Mouse (Mus musculus) heart, postnatal 36 days (tissue): ENCODE measurements around the gene March6. TPM values are rescaled to one million over a fixed set of nuclear protein-coding genes. Genes with fewer than 3 reads are reported as not detected.

Experiments
- DNase-seq, 2 experiments: peaks; one replicate each; pipeline ENCODE4 v3.0.0; 2021 to 2022
- intact Hi-C: fragments of 180-260 bp; cut with DNase I; formaldehyde crosslinking; loops from one replicate; pipeline ENCODE4 v1.15.1; 2025
- total RNA-seq, 2 experiments: library from RNA; stranded (reverse); gene quantifications; 2 replicates each; pipeline ENCODE4 v1.2.3; 2021

March6 gene
- total RNA-seq, 2 experiments from 2014 or later = 108 to 117 TPM

DNA sequence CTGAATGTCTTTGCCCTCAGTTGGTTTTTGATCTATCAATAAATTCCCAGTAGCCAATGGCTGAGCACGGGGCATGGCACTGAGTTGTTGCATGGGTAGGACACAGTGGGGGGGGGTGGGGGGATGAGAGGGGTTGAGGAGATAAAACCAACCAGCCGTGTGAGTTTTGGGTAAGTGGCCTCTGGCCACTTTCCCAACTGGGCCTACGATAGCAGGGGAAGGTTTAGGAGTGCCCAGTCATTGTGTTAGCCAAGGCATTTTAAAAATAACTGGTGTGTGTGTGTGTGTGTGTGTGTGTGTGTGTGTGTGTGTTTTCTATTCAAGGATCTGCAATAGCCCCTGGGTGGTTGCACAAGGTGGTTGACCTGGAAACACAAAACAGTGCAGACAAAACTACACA, 12.4 kb upstream of the March6 start:
- DNase-seq = peak in 1 of 2 experiments; percentile 31
- intact Hi-C loops = no loop called here

DNA sequence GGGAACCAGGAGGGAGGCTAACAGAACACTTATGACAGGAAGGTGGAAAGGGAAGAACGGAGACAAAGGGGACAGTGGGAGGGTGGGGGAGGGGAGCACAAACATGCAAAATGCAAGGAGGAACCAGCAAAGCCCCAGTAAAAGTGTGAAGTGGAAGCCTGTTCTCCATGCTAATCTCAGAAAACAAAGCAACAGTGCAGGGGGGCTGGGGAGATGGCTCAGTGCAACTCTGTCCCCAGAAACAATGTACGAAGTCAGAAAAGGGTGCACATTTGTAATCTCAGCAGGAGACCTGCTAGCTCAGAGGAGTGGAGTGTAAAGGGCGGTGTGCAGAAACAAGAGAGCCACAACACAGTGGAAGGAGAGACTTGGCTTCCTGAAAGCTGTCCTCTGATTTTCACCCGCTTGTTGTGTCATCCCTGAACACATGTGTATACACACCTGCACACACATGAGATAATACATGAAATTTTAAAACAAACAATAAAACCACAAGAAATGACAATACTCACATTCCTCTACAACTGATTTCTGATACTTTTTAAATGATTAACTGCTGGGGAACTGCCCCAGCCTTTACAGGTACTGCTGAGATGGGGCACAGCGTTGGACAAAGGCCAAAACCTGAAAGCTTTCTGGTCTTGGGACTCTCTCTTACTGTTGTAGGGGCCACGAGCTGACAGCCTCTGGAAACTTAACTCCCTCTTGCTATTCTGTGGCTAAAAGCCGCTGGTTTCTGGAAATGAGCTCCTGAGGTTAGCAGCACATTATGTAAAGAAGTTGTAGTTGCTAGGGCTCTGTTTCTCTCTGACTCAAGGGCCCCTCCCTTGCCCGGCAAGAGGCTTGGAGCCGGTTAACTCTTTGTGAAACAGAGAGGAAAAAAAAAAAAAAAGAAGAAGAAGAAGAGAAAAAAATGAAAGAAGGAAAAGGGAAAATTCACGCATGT, 11.4 kb upstream of the March6 start:
- intact Hi-C loops = no loop called here

DNA sequence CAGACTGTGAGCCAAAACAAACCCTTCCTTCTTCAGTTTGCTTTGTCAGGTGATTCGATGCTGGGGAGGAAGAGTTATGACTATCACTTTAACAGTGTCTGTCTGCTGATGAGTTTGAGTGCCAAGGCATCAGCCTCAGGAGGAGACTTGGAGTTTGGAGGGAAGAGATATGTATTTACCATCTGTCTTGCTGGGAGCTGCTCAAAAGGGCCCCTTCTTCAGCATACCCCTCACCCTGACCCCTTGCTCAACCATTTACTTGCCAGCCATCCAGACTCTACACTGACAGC, 9.6 kb upstream of the March6 start:
- no peak for DNase-seq
- intact Hi-C loops = no loop called here

More for the DNA sequence above, 11.4 kb upstream of the March6 start:
- no peak for DNase-seq

DNA sequence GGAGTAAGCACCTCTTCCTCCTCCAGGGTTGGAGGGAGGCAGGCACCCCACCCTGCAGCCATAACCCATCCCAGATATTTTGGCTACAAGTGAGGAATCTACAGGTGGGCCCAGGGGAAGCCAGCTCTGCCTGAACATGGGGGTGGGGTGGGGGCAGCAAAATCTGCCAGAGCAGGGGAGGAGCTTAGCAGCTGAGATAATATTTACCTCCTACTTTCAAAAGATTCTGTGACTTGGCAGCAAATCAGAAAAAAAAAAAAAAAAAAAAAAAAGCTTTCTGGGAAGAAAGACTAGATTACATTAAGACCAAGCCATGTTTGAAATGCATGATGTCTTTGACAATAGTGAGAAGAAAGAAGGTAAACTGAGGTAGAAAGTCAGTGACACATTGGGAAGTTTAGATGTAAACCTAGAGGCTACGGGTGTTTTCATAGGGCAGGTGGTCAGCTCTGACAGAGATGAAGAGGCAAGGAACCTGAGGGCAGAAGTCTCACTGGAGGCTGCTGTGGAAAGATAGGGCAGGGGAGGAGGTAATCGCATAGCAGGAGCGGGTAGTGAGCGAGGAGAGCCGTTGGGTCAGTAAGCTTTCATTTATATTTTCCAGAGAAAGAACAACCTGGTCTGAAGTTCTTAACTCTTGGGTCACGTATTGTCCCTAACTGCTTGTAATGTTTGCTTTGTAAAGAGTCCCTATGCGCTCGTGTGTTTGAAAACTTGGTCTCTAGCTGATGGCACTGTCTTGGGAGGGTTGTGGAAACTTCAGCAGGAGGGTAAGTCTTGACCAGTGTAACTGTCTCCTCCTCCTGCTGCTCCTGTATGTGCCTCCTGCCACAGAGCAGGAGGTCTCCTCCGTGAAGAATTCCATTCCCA, 9.0 kb upstream of the March6 start:
- intact Hi-C loops = no loop called here
- DNase-seq = no peak

DNA sequence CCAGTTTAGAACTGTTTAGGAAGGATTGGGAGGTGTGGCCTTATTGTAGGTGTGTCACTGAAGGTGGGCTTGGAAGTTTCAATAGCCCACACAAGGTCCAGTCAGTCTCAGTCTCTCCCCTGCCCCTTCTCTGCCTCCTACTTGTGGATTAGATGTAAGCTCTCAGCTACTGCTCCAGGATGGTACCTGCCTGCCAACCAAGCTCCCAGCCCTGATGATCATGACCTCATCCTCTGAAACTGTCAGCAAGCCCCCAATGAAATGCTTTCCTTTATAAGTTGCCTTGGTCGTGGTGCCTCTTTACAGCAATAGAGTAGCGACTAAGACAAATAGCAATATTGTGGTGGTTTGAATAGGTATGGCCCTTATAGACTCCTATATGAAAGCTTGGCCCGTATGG, 7.5 kb upstream of the March6 start:
- DNase-seq = no peak
- intact Hi-C loops = no loop called here

DNA sequence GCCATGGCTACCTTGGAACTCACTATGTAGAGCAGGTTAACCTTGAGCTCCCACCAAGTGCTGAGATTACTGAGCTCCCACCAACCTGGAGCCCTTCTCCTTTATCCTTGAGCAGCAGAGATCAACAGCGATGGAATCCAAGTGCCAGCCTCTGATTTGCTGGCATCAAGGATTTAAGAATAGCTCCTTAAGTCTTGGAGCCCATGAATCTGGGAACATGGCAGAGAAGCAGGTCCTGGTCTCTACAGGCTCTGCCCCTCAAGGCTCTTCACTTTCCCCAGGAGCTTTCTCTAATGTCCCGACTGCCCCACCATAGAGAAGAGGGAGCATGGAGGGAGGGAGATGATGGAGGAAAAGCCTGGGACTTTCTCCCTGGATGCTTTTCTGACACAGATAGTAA, 6.9 kb upstream of the March6 start:
- DNase-seq = no peak
- intact Hi-C loops = no loop called here

DNA sequence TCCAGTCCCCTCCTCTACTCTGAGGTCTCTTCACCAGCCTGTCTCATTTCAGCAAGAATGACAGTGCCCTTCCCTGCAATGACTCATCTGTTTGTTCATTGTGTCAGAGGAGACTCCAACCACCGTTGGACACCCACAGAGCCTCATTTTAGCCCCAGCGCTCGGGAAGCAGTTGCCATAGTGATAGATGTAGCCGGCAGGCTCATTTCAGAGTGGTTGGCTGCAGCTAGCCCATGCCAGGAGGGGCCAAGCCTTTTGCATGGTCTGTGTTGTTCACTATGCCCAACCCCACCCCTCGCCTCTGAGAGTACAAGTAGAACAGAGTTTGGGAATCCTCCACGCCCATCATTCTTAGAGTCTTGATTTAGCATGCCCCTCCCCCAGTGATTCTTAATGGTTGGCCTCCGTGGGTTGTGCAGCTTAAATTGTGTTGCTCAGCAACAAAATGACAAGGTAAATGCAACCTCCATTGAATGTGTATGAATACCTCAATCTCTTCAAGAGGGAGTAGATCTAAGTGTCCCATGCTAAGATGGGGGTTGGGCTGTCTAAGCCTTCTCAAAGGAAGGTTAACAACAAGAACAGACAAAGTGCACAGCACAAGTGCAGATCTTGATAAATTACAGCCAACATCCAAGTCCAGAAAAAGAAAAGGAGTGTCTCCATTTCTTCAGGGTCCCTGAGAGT, 5.3 kb upstream of the March6 start:
- intact Hi-C loops = no loop called here

DNA sequence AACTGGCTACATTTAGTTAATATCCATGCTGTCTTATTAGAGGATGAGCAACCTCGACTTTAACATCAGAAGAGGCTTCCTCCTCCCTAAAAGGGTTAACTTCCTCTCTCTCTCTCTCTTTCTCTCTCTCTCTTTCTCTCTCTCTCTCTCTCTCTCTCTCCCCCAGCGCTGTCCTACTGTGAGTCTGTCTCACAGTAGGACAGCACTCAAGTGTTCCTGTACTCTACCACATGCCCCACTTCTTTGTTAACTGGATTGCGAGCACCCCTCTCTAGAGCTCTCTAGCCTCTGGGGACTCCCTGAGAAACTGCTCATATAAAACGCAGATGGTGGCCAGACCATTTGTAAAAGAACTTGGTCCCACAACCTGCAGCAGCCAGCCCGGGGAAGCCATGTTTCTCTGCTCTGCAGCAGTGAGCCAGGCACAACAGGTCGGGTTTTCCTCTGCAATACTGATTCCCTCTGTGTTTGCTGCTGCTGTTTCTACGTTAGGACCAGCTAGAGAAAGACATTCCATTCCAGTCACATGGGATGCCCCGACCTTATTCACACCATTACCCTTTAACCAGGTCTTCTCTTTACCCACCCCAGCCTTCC, 4.5 kb upstream of the March6 start:
- intact Hi-C loops = no loop called here
- DNase-seq = no peak

More for the DNA sequence above, 5.3 kb upstream of the March6 start:
- DNase-seq = no peak

DNA sequence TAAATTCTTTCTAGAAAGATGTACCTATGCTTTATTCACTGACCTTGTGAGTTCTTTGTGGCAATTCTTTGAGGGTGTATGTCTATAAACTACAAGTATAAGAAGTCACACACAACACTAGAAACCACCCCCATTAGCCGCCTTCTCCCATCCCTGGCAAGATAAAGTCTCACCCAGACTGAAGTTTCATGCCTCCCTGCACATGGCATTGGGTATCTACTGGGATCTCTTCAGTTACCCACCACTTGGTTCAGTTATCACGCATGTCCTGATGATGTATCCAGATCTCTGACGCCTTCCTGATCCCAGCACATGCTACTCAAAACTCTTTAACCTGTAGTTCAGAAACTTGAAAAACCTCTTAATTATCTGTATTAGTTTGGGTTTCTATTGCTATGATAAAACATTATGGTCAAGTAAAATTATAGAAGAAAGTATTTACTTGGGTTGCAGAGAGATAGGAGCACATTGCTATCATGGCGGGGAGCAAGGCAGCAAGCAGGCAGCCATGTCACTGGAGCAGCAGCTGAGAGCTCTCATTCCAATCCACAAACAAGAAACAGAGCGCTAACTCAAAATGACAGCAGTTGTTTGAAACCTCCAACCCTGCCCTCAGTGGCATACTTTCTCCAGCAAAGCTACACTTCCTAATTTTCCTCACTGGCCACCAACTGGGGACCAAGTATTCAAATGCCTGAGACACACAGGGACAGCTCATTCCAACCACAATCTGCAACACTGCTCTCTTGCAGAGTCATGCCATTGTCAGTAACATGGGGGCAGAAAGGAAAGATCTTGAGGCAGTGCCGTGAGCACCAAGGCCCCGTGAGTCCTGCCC, 3.8 kb upstream of the March6 start:
- intact Hi-C loops = loop anchor here (5.0 kb wide), 1 partner anchor 33 kb away; the partner anchor contains the start of gene Cmbl
- DNase-seq = no peak

DNA sequence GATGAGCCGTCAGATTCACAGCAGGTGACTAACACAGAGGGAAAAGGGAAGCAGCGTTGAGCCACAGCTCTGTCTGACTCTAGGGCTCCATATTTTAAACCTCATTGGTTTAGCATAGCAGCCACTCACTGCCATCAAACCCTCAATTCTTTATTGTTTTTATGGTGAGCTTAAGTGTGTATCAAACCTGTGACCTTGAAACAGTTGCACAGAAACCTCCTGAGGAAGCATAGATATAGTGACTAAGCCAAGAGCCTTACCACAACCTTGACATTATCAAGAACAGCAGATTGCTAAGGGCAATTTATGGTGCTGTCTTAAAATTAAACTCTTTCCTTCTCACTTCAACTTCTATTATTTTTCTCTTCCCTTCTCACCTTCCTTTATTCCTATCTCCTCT, 2.7 kb upstream of the March6 start:
- intact Hi-C loops = loop anchor here (5.0 kb wide), 1 partner anchor 34 kb away; the partner anchor contains the start of gene Cmbl
- no peak for DNase-seq

DNA sequence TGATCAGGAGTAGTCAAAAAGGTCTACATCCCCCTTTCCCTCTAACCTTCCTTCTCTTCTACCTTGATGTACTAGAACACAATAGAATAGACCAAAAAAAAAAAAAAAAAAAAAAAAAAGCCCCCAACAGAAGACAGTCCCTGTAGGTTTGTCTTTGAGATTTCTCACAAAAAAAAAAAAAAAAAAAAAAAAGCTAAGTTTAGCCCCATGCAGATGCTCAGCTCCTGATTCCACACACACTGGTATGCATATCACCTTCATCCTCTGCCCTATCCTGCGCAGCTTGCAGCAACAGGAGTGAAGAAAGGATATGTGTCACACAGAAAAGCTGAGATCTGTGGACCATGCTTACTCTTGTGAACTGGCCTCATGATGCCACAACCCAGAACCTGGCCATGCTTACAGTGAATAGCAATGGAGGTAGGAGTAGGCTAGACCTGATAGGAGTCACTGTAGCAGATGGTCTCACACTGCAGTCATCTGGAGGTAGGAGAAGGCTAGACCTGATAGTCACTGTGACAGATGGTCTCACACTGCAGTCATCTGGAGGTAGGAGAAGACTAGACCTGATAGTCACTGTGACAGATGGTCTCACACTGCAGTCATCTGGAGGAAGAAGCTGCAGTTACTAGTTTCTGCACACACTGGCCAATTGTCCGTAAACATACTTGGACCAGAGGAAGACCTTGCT, 1.6 kb upstream of the March6 start:
- intact Hi-C loops = loop anchor here (5.0 kb wide), 1 partner anchor 35 kb away; the partner anchor contains the start of gene Cmbl
- DNase-seq = no peak

DNA sequence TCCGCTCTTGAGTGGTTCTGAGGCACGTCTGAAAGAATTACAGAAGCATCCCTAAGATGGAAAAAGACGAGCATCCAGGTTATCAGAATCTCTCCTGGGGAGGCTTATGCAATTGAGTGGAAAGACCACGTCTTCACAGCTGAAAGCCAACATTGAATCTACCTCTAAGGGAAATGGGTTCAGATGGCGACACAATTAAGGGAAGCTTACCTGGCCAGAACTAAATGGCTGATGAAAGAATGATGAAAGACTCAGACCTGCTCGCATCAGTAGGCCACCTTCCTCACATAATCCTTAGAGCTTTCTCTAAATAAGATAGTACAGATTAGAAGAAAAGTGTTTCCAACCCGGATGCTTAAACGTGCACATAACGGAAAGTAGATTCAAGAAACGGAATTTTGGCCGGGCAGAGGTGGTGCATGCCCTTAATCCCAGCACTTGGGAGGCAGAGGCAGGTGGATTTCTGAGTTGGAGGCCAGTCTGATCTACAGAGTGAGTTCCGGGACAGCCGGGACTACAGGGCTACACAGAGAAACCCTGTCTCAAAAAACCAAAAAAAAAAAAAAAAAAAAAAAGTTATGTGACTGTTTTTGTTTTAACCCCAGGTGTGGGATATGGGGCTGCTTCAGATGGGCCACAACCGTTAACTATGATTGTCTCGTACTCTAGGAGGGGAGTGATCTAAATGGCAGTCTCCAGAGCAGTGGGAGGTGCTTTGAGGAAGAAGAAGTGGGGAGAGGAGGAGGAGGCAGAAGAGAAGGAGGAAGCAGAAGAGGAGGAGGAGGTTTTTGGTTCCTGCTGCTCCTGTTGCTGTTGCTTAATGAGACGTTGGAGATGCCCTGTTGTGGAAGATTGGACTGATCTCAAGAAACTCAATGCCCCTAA, 835 bp upstream of the March6 start:
- no peak for DNase-seq
- intact Hi-C loops = loop anchor here (2.0 to 5.0 kb wide), 4 partner anchors 36 to 75 kb away; partner anchors contain the start of gene Cmbl

DNA sequence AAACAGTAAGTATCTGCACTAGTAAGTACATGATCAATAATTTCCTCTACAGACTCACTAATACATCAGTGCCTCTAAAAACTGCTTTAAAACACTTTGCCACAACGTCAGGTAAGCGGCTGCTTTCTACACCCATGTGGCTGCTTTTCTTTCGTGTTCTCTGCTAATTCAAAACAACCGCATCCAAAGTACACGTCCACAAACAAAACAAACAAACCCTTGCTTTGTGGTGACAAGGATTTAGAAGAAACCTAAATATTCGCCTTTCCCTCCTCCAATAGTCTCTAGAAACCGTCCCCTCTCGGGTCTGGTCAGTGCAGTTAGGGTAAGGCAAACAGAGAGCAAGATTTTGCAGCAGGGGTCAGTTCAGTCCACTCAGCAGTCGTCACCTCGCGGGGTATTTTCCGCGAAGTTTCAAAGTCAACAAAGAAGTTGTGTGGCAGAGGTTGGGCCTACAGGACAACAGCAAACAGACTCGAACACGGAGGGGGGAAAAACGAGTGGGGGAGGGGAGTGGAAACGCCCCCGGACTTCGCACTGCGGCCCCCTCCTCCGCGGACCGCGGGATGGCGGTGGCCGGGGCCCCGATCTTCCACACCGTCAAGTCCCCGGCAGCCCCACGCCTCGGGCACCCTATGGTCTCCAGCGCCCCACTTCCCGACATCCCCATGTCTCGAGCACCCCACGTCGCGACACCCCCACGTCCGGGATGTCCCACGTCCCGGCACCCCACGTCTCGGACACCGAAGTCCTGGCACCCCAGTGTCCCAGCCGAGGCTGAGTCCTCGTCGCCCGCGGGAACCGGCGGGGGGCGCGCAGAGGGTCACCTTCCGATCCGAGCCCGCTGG, 818 bp downstream of the March6 start:
- intact Hi-C loops = loop anchor here (2.0 to 5.0 kb wide), 4 partner anchors 37 to 73 kb away; partner anchors contain the start of gene Cmbl
- DNase-seq = peak; percentile 41 to 63

DNA sequence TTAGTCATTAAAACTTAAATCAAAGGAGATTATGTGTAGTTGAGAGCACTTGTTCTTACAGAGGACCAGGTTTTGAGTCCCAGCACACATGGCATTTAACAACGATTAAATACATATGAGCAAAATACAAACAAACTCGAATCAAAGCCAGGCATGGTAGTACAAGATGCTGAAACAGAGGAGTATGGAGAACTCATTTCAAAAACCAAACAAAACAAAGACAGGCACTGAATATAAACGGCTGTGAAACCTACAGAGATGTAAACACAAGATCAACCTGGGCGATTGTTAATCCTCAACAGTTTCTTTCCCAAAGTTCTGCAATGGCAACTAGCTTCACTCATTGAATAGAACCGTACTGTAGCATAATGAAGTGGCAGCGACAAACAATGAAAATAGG, 1.8 kb downstream of the March6 start:
- no peak for DNase-seq
- intact Hi-C loops = no loop called here

DNA sequence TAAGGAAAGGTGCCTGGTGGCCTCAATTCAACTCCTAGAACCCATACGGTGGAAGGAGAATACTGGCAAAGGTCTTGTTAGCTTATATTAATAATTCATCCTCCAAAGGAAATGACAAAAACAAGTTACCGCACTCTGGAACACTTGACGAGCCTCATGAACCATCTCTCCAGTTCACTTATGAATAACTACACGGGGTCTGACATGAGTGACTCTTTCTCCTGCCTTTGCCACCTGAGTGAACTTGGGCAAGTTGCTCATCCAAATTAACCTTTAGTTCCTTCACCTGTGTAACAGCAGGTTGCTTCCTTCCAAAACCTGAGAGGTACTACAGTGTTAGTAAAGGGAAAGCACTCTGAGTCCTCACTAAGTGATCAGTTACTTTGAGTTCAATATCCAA, 2.4 kb downstream of the March6 start:
- DNase-seq = no peak
- intact Hi-C loops = no loop called here

DNA sequence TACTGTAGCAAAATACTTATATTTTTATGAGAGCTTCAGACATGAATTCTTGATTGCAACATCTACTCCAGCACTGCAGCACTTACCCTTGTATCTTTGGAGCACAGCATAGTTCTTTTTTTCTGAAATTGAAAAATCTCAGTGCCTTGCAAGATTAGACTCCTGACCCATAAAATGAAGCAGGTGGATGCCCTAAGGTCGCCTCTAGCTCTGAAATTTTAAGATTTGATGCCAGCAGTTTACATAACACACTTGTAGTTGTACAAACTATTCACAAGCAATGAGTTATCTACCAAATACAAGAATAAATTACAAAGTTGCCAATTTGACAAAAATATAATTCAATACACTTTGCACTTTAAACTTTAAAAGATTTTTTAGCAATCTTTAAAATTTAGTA, 4.4 kb downstream of the March6 start:
- intact Hi-C loops = no loop called here
- no peak for DNase-seq

DNA sequence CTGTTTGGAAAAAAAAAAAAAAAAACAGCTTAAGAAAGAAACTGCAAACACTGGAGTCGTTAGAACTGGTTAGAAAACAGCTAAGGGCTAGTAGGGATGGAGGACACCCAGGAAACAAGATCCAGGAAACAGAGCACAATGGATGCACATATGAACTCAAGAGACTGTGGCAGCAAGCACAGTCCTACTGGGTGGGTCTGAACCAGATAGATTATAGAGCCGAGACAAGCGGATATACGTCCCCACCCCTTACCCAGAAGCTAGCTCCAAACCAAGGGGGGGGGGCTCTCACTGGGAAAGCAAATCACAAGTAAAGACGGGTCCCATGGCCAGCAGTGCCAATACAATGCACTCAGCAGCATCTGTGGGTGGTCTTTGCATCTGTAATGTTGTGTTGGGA, 11.9 kb downstream of the March6 start:
- DNase-seq = no peak
- intact Hi-C loops = no loop called here
